Mouse (Mus musculus): ENCODE data around the gene Tgfbr3. TPM values are rescaled to one million over a fixed set of nuclear protein-coding genes. Genes with fewer than 3 reads are reported as not detected.

Tgfbr3 gene
- total RNA-seq, 2 experiments from 2014 or later = 20.5 to 22.9 TPM

DNA sequence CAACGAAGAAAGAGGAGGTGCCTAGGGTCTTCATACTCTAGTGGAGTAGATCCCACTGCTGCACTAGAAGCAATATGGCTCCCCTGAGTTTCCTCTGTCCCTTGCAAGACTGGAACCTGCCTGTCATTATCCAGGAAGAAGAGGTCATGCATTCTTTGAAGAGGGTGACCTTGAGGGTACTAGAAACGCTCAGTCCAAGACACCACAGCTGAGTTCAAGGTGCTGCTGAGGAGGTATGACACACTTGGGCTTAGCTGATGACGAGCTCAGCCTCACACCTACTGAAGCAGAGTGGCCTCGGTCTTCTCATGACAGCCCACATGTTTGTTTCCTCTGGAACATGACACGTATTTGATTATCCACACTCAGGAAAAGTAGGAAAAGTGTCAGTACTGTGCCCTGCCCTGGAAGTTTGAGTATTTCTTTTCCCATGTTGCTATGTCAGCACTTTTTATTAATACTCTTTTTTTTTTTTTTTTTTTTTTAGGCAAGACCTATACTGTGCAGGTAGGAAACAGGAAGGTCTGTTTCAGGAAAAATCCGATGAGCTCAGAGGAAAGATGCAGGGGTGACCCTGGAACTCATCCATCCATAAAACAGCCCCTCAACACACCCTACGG, 176.7 kb downstream of the Tgfbr3 start:
- no peak for DNase-seq
- Histone ChIP-seq H3K27ac (0 out of 2 replicates have a peak overlapping the region, but pooled peaks have one; percentile 16), H3K4me3 (no peak overlapping the region)
- TF ChIP-seq CTCF (IDR thresholded peaks at IDR 0.05) = no peak
- intact Hi-C loops (cut with DNase I) = no loop called here

DNA sequence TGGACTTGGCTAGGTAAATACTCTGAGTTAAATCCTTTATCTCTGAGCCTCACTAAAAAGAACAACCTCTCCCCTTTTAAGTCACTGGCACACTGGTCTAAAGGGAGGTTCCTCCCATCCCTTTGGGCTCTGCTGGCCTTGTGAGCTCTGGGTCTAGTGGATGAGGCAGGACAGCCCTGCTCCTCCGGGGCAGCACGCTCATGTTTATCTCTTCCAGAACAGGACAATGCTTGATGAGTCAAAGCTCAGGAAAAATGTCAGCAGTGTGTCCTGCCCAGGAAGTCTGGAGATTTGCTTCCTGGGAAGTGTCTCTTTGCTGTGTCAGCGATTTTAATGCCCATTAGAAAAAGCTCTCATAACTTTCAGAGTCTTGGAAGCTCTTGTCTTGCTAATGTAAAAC, 177.6 kb downstream of the Tgfbr3 start:
- intact Hi-C loops (cut with DNase I) = no loop called here
- no peak for TF ChIP-seq CTCF (IDR thresholded peaks at IDR 0.05)
- peak; percentile 32 for DNase-seq
- Histone ChIP-seq H3K4me3 (no peak overlapping the region), H3K27ac (peak overlapping the region; percentile 58)

DNA sequence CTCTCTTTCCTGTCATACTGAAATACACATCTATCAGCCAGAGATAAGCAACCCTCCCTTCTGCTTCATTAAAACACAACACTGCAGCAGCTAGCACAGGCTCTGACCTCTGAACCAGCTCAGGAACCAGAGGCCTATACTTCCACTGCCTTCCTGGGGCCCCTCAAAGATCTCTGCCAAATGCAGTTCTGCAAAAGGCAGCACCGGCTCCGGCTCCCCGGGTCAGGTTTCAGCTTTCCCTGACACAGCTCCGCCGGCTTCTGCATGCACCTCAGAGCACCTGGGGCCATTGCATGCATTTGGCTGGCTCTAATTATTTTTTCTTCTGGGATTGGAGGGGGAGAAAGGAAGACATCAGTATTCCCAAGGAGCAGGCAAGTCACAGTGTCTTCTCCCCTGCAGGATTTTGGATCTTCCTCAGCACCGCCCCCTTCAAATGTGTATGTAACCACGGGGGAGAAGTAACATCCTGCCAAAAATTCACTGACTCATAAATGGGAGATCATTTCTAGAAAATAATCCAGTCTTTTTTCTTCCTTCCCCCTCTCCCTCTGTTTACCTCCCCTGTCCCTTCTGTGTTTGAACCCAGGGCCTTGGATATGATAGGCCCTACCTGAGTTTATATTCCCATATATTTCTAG, 178.4 kb downstream of the Tgfbr3 start:
- DNase-seq = peak; percentile 39

DNA sequence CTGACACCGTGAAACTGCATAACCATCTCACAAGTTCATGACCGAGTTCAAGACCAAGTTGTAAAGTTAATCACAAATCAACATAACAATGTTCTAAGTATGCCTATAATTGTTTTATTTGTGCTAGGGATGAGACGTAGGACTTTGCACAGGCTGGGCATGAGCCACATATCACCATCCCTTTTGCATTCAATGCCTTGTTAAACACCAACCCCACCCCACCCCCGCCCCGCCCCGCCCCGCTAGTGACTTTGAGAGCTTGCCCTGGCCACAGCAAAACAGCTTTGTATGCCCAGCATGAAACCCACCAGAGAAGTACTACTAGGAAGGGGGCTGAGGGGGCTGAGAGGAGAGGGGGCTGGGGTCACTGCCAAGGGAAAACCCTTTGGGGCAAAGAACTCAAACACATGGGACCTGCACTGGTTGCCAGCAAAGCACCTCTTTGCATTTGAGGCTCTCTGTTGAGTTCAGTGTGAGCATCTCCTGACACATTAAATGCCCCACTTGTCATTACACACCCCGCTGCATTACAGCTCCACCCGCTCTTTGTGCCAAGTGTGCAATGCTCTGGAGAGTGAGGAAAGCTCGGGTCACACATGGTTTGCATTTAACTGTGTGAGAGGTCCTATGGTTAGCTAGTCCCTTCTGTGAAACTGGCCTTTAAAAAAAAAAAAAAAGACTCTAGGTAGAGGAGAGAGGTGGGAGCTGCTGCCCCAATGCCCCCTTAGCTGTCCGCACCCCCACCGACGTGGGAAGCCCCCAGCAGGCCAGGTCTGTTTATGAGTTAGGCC, 179.1 kb downstream of the Tgfbr3 start:
- Histone ChIP-seq H3K27ac (peak overlapping the region; percentile 63), H3K4me3 (no peak overlapping the region)
- no peak for DNase-seq
- no peak for TF ChIP-seq CTCF (IDR thresholded peaks at IDR 0.05)
- intact Hi-C loops (cut with DNase I) = no loop called here

More for the DNA sequence above, 178.4 kb downstream of the Tgfbr3 start:
- no peak for TF ChIP-seq CTCF (IDR thresholded peaks at IDR 0.05)
- intact Hi-C loops (cut with DNase I) = no loop called here
- Histone ChIP-seq H3K27ac (peak overlapping the region; percentile 63), H3K4me3 (no peak overlapping the region)

GRCm38 (mm10) chr5:107109416-107109815, 180.0 kb downstream of the Tgfbr3 start:
- Histone ChIP-seq H3K4me3 (no peak overlapping the region), H3K27ac (no peak overlapping the region)
- TF ChIP-seq CTCF (IDR thresholded peaks at IDR 0.05) = no peak
- DNase-seq = no peak
- intact Hi-C loops (cut with DNase I) = no loop called here

- DNase-seq = no peak
- TF ChIP-seq CTCF (IDR thresholded peaks at IDR 0.05) = no peak
- H3K4me3 ChIP-seq = no peak overlapping the region
- intact Hi-C loops (cut with DNase I) = no loop called here
- no peak overlapping the region for H3K27ac ChIP-seq
These were observed 182.6 kb downstream of the Tgfbr3 start for GRCm38 (mm10) chr5:107106793-107107192.

- intact Hi-C loops (cut with DNase I) = no loop called here
These were observed 183.3 kb downstream of the Tgfbr3 start for GRCm38 (mm10) chr5:107106139-107106538.

DNA sequence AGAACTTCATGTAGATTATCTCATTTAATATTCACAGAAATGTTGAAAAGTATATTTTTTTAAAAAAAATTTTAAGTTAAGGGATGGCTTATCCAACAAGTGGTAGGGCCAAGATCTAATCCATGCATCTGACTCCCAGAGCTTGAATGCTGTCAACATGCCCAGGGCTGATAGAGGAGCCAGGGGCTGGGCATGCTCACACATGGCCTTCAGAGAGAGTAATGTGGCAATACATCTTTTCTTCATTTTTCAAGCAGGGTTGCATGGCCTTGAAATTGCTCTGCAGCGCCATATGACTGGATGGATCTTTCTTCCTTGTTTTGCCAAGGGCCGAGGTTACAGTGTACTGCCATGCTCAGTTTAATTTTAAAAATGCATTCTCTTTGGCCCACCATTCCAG, 185.8 kb downstream of the Tgfbr3 start:
- Histone ChIP-seq H3K4me3 (no peak overlapping the region), H3K27ac (no peak overlapping the region)
- intact Hi-C loops (cut with DNase I) = no loop called here
- DNase-seq = no peak
- TF ChIP-seq CTCF (IDR thresholded peaks at IDR 0.05) = no peak

More at GRCm38 (mm10) chr5:107106139-107106538, 183.3 kb downstream of the Tgfbr3 start:
- no peak overlapping the region for H3K4me3 ChIP-seq
- DNase-seq = no peak
- no peak for TF ChIP-seq CTCF (IDR thresholded peaks at IDR 0.05)
- no peak overlapping the region for H3K27ac ChIP-seq

DNA sequence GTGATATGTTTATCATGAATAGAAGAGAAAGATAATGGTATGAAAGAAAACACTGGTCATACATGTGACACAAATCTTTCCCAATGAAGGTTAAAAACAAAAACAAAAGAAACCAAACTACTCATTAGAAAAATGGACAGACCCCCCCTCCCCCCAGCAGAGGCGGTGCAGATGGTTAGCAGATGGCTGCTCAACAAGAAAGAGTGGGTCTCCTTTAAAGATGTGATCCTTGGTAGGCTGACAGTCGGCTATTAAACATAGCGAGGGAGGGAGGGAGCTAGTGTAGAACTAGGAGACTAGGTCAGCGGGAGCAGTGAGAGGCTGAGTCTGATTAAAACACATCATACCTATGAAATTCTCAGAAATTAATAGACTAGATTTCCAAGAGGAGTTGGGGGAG, 186.5 kb downstream of the Tgfbr3 start:
- no peak for TF ChIP-seq CTCF (IDR thresholded peaks at IDR 0.05)
- intact Hi-C loops (cut with DNase I) = no loop called here
- no peak overlapping the region for H3K4me3 ChIP-seq
- no peak overlapping the region for H3K27ac ChIP-seq
- DNase-seq = no peak

- Histone ChIP-seq H3K4me3 (no peak overlapping the region), H3K27ac (peak overlapping the region; percentile 50; the same call in 1 of the 2 replicates)
- no peak for DNase-seq
- no peak for TF ChIP-seq CTCF (IDR thresholded peaks at IDR 0.05)
- intact Hi-C loops (cut with DNase I) = no loop called here
These were observed 187.7 kb downstream of the Tgfbr3 start for GRCm38 (mm10) chr5:107101684-107102083.

DNA sequence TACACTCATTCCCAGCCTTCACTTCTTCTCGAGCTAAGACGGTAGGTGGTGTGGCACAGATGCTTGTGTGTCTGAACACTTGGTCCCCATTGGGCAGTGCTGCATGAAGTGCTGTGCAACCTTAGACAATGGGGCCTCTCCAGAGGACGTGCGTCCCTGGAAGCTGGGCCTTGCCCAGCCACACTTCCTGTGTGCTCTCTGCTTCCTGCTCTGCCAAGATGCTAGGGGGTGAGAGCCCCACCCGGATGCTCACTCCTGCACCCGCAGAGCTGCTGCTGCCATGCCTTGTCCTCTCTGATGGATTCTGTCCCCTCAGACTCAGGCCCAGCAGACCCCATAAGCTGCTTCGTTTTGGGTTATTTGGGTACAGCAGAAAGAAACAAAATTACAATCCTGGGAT, 188.3 kb downstream of the Tgfbr3 start:
- H3K4me3 ChIP-seq = no peak overlapping the region
- H3K27ac ChIP-seq = peak overlapping the region; percentile 50
- intact Hi-C loops (cut with DNase I) = no loop called here
- no peak for TF ChIP-seq CTCF (IDR thresholded peaks at IDR 0.05)
- DNase-seq = no peak

DNA sequence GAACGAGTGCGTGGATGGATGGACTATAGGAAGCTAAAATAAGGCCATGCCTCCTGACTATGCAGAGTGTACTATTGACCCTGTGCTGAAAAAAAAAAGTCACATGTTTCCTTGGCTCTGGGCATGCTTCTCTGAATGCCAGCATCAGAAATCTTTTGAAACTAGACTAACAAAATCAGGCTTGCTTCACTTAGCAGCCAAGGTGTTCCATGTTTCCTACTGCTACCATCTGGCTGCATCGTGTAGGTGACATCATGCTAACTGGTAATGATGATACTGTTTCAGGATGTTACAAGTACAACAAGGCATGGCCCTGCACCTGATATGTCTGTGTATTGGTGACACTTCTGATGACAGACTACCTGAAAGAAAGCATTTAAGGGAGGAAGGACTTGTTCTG, 189.8 kb downstream of the Tgfbr3 start:
- TF ChIP-seq CTCF (IDR thresholded peaks at IDR 0.05) = no peak
- H3K4me3 ChIP-seq = no peak overlapping the region
- no peak overlapping the region for H3K27ac ChIP-seq
- DNase-seq = no peak
- intact Hi-C loops (cut with DNase I) = no loop called here

GRCm38 (mm10) chr5:107099076-107099475, 190.4 kb downstream of the Tgfbr3 start:
- DNase-seq = peak; percentile 65
- H3K27ac ChIP-seq = no peak overlapping the region
- intact Hi-C loops (cut with DNase I) = no loop called here
- H3K4me3 ChIP-seq = no peak overlapping the region
- no peak for TF ChIP-seq CTCF (IDR thresholded peaks at IDR 0.05)
